Mouse (Mus musculus): ENCODE data around the gene Rnf39. TPM values are rescaled to one million over a fixed set of nuclear protein-coding genes. Genes with fewer than 3 reads are reported as not detected.

Rnf39 gene
- total and polyA plus RNA-seq, 2 experiments from 2014 or later, result 0.16 to 8.0 TPM

GRCm38 (mm10) chr17:36899376-36899775 is 43.3 kb upstream of the Rnf39 start:
- no peaks in the 10 kb centered on the region for H3K36me3 ChIP-seq (replicated peaks; ENCODE audit: control insufficient read depth, insufficient read depth, low read length)
- no peak for DNase-seq (ENCODE audit: low spot score)
- no peak overlapping the region for H3K4me2 ChIP-seq (ENCODE audit: low read depth, low read length)
- no peaks in the 10 kb centered on the region for H3K9me3 ChIP-seq (replicated peaks; ENCODE audit: control insufficient read depth, low read length)
- H3K27ac ChIP-seq (ENCODE audit: low read depth), result no peak overlapping the region
- H3K4me3 ChIP-seq (ENCODE audit: low read depth, low read length), result no peak overlapping the region
- no peak for TF ChIP-seq CTCF (IDR thresholded peaks at IDR 0.05; ENCODE audit: low read depth)
- TF ChIP-seq EP300 (IDR thresholded peaks at IDR 0.05; ENCODE audit: low read depth), result no peak
- ATAC-seq (ENCODE audit: insufficient read depth, low read depth), result no peak
- H3K9ac ChIP-seq (replicated peaks; ENCODE audit: low read depth, low read length), result no peak overlapping the region
- H3K4me1 ChIP-seq (ENCODE audit: control insufficient read depth, insufficient read depth), result no peaks in the 10 kb centered on the region
- H3K27me3 ChIP-seq (ENCODE audit: control insufficient read depth, insufficient read depth, low read length), result no peaks in the 10 kb centered on the region
- 69% methylated on average over 4 of the region's 4 CpGs for WGBS

GRCm38 (mm10) chr17:36900001-36900400 is 42.7 kb upstream of the Rnf39 start:
- H3K27ac ChIP-seq (ENCODE audit: low read depth), result no peak overlapping the region
- no peak overlapping the region for H3K4me2 ChIP-seq (ENCODE audit: low read depth, low read length)
- ATAC-seq (ENCODE audit: insufficient read depth, low read depth) (no peak), DNase-seq (ENCODE audit: low spot score) (no peak)
- no peak overlapping the region for H3K4me3 ChIP-seq (ENCODE audit: low read depth, low read length)
- no peaks in the 10 kb centered on the region for H3K27me3 ChIP-seq (ENCODE audit: control insufficient read depth, insufficient read depth, low read length)
- H3K36me3 ChIP-seq (replicated peaks; ENCODE audit: control insufficient read depth, insufficient read depth, low read length), result no peaks in the 10 kb centered on the region
- WGBS, result 81% methylated on average over 5 of the region's 5 CpGs
- TF ChIP-seq EP300 (IDR thresholded peaks at IDR 0.05; ENCODE audit: low read depth), result no peak
- TF ChIP-seq CTCF (IDR thresholded peaks at IDR 0.05; ENCODE audit: low read depth), result no peak
- no peak overlapping the region for H3K9ac ChIP-seq (replicated peaks; ENCODE audit: low read depth, low read length)
- H3K9me3 ChIP-seq (replicated peaks; ENCODE audit: control insufficient read depth, low read length), result no peaks in the 10 kb centered on the region
- no peaks in the 10 kb centered on the region for H3K4me1 ChIP-seq (ENCODE audit: control insufficient read depth, insufficient read depth)

GRCm38 (mm10) chr17:36900691-36901090 is 42.0 kb upstream of the Rnf39 start:
- Histone ChIP-seq H3K9me3 (replicated peaks; ENCODE audit: control insufficient read depth, low read length) (no peaks in the 10 kb centered on the region), H3K27me3 (ENCODE audit: control insufficient read depth, insufficient read depth, low read length) (no peaks in the 10 kb centered on the region), H3K27ac (ENCODE audit: low read depth) (no peak overlapping the region), H3K9ac (replicated peaks; ENCODE audit: low read depth, low read length) (no peak overlapping the region), H3K4me1 (ENCODE audit: control insufficient read depth, insufficient read depth) (no peaks in the 10 kb centered on the region), H3K4me3 (ENCODE audit: low read depth, low read length) (no peak overlapping the region), H3K36me3 (replicated peaks; ENCODE audit: control insufficient read depth, insufficient read depth, low read length) (no peaks in the 10 kb centered on the region), H3K4me2 (ENCODE audit: low read depth, low read length) (no peak overlapping the region)
- TF ChIP-seq CTCF (IDR thresholded peaks at IDR 0.05; ENCODE audit: low read depth), result peak; percentile 24
- no peak for TF ChIP-seq EP300 (IDR thresholded peaks at IDR 0.05; ENCODE audit: low read depth)
- DNase-seq (ENCODE audit: low spot score) (no peak), ATAC-seq (ENCODE audit: insufficient read depth, low read depth) (no peak)
- 37% methylated on average over 1 of the region's 1 CpGs for WGBS

- Histone ChIP-seq H3K4me2 (ENCODE audit: low read depth, low read length) (no peak overlapping the region), H3K4me1 (ENCODE audit: control insufficient read depth, insufficient read depth) (no peaks in the 10 kb centered on the region), H3K27me3 (ENCODE audit: control insufficient read depth, insufficient read depth, low read length) (no peaks in the 10 kb centered on the region), H3K4me3 (ENCODE audit: low read depth, low read length) (no peak overlapping the region), H3K27ac (ENCODE audit: low read depth) (no peak overlapping the region), H3K36me3 (replicated peaks; ENCODE audit: control insufficient read depth, insufficient read depth, low read length) (no peaks in the 10 kb centered on the region), H3K9me3 (replicated peaks; ENCODE audit: control insufficient read depth, low read length) (no peaks in the 10 kb centered on the region), H3K9ac (replicated peaks; ENCODE audit: low read depth, low read length) (no peak overlapping the region)
- TF ChIP-seq EP300 (IDR thresholded peaks at IDR 0.05; ENCODE audit: low read depth) (no peak), CTCF (IDR thresholded peaks at IDR 0.05; ENCODE audit: low read depth) (no peak)
- WGBS, result 56% methylated on average over 3 of the region's 3 CpGs
- ATAC-seq (ENCODE audit: insufficient read depth, low read depth) (no peak), DNase-seq (ENCODE audit: low spot score) (no peak)
These were observed 39.1 kb upstream of the Rnf39 start for GRCm38 (mm10) chr17:36903651-36904050.

- no peak for TF ChIP-seq CTCF (IDR thresholded peaks at IDR 0.05; ENCODE audit: low read depth)
- no peak for TF ChIP-seq EP300 (IDR thresholded peaks at IDR 0.05; ENCODE audit: low read depth)
- no peak for DNase-seq (ENCODE audit: low spot score)
- Histone ChIP-seq H3K9ac (replicated peaks; ENCODE audit: low read depth, low read length) (no peak overlapping the region), H3K27me3 (ENCODE audit: control insufficient read depth, insufficient read depth, low read length) (peaks cover 8% of the 10 kb centered on the region), H3K4me3 (ENCODE audit: low read depth, low read length) (no peak overlapping the region), H3K27ac (ENCODE audit: low read depth) (no peak overlapping the region), H3K4me2 (ENCODE audit: low read depth, low read length) (no peak overlapping the region), H3K4me1 (ENCODE audit: control insufficient read depth, insufficient read depth) (no peaks in the 10 kb centered on the region), H3K36me3 (replicated peaks; ENCODE audit: control insufficient read depth, insufficient read depth, low read length) (no peaks in the 10 kb centered on the region), H3K9me3 (replicated peaks; ENCODE audit: control insufficient read depth, low read length) (no peaks in the 10 kb centered on the region)
- 48% methylated on average over 1 of the region's 1 CpGs for WGBS
- no peak for ATAC-seq (ENCODE audit: insufficient read depth, low read depth)
These were observed 34.5 kb upstream of the Rnf39 start for GRCm38 (mm10) chr17:36908235-36908634.

- 33% methylated on average over 4 of the region's 4 CpGs for WGBS
- ATAC-seq (ENCODE audit: insufficient read depth, low read depth) (no peak), DNase-seq (ENCODE audit: low spot score) (no peak)
- Histone ChIP-seq H3K27me3 (ENCODE audit: control insufficient read depth, insufficient read depth, low read length) (peaks cover 11% of the 10 kb centered on the region), H3K4me3 (ENCODE audit: low read depth, low read length) (no peak overlapping the region), H3K27ac (ENCODE audit: low read depth) (no peak overlapping the region), H3K4me1 (ENCODE audit: control insufficient read depth, insufficient read depth) (no peaks in the 10 kb centered on the region), H3K9ac (replicated peaks; ENCODE audit: low read depth, low read length) (no peak overlapping the region), H3K4me2 (ENCODE audit: low read depth, low read length) (no peak overlapping the region), H3K36me3 (replicated peaks; ENCODE audit: control insufficient read depth, insufficient read depth, low read length) (no peaks in the 10 kb centered on the region), H3K9me3 (replicated peaks; ENCODE audit: control insufficient read depth, low read length) (no peaks in the 10 kb centered on the region)
- TF ChIP-seq EP300 (IDR thresholded peaks at IDR 0.05; ENCODE audit: low read depth) (no peak), CTCF (IDR thresholded peaks at IDR 0.05; ENCODE audit: low read depth) (no peak)
These were observed 32.9 kb upstream of the Rnf39 start for GRCm38 (mm10) chr17:36909802-36910201.

Measured in heart, postnatal 0 days (tissue).